Mouse (Mus musculus): Measurements from ENCODE around the gene 4930563M21Rik.

- TF ChIP-seq CTCF (conservative IDR thresholded peaks at IDR 0.05; ENCODE audit: insufficient read depth, insufficient read length, low read depth, low read length) (no peak), POLR2A (IDR thresholded peaks at IDR 0.05; ENCODE audit: low read depth, low read length) (no peak)
Measured at GRCm38 (mm10) chr9:55938618-55938985, 71.7 kb downstream of the 4930563M21Rik start.

Data from kidney, adult 2 months (tissue).